Mouse (Mus musculus) sigmoid colon, adult 10 weeks (tissue): ENCODE measurements around the gene Vps26c. TPM values are rescaled to one million over a fixed set of nuclear protein-coding genes. Genes with fewer than 3 reads are reported as not detected.

Source experiments
- polyA plus RNA-seq: library from polyadenylated mRNA; stranded (reverse); fragments of 350-450 nt; fragmentation: Illumina TruSeq; extraction: RNeasy Lipid Tissue Mini Kit (QIAGEN cat#74804); gene quantifications from one replicate; pipeline ENCODE4 v1.2.3, GENCODE M21; 2014; ENCODE audit warnings: low read depth, low replicate concordance

The Vps26c gene
- polyA plus RNA-seq, result 19.3 TPM

DNA sequence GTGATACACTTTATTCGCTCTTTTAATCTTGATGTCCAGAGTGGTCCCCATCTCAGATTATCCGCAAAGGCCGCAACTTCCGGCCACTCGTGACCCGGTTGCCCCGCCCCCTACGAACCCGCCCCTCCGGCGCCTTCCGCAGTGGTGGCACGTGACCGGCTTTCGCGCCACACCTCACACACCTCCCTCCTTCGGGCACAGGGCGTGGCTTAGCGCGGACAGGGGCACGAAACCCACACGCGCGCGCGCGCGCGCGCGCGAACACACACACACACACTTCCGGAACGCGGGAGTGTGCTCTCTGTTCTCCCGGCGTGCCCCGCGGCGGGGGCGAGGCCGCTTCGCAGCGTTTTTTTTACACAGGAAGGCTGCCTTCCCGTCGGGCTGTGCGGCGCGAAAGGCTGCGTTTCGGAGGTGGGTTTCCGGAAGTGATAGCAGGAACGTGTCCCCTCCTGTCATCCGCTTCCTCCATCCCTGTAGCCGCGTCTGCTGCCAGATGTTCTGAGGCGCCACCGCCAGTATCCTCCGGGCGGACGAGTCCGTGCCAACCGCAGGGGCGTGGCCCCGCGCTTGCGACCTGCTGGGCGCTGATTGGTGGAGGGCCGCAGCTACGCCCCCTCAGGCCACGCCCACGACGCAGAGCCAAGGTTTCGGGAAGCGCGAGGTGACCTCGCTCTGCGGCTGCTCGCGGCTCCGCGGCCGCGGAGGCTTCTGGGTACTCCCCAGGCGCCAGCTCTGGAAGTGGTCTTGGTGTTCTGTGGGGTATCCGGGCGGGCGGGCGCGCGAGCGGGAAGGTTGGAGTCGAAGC, at the start of gene Vps26c:
Vps26c (minus strand) TSS at position 487 of the 808 bp plus-strand sequence.

DNA sequence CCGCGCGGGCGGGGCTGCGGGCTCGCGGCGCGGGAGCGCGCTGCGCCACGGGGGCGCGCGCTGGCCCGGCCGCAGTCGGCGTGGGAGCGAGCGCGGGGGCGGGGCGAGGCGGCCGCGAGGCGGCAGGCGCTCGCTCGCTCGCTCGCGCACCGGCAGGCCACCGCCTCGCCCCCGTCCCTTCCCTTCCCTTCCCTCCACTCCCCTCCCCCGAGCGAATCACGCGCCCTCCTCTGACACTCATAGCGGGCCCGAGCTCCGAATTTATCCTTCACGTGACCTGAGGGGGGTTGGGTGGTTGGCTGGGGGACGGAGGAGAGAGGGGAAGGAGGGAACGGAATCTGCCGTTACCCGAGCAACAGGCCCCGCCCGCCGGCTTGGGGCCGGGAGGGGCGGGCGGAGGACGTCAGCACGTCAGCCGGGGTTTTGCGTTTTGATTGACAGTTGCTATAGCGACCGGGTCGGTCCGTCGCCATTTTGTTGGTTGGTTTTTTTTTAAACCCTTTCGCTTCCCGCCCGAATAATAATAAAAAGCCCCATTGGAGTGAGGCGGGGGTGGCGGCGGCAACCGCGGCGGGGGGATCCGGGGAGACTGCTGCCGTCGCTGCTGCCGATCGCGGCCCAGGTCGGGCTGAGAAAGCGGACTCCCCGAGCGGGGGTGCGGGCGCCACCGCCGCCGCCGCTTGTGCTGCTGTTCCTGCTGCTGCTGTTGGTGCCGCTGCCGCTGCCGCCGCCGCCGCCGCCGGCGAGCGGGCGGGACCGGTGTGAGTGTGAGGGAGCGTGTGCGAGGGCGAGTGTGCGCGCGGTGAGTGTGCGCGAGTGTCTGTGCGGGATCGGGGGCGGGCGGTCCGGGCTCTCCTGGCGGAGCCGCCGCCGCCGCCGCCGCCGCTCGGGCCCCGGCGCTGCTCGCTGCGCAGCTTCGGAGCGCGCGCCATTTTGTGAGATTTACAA, 42.9 kb upstream of the Vps26c start, which contains the start of gene Dyrk1a:
Dyrk1a (plus strand) TSS at position 782 of the 948 bp plus-strand sequence.

Other genes starting within 250 kb of the Vps26c start
- 8.4 TPM for gene Hlcs, start 213.3 kb downstream of the Vps26c start, polyA plus RNA-seq
- 1.4 TPM for gene Ripply3, start 198.4 kb downstream of the Vps26c start, polyA plus RNA-seq
- gene Ttc3, start 156.2 kb downstream of the Vps26c start, polyA plus RNA-seq, result 142 TPM
- 407 TPM for gene Pigp, start 155.0 kb downstream of the Vps26c start, polyA plus RNA-seq
- gene Dyrk1a, start 43.2 kb upstream of the Vps26c start, polyA plus RNA-seq, result 53.8 TPM